Mouse (Mus musculus): ENCODE measurements around the gene Rab36.

DNA sequence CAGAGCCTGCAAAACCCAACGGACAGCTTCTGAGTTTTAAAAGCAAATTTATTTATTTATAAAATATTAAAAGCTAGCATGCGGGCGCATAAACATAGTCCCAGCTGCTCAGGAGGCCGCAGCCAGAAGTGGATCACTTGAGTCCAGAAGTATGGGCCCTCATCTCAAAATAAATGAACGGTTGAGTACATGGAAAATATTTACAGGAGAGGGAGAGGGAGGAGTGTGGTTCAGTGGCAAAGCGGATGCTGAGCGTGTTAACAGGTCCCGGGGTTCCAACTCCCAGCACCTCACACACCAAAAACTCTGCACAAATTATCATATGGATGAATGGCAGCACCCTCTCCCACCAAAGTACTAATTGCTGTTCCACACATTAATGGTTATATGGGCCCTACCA is 21.5 kb downstream of the Rab36 start:
- no peak for TF ChIP-seq CTCF (IDR thresholded peaks at IDR 0.05; ENCODE audit: insufficient read depth, low read depth, low read length)
- no peak for TF ChIP-seq POLR2A (IDR thresholded peaks at IDR 0.05; ENCODE audit: insufficient read depth, low read depth, low read length)
